Mouse (Mus musculus): ENCODE results near the gene Lck.
A peak's percentile ranks its signal among the peaks of the same experiment; 100 is the strongest.

The Lck gene

DNA sequence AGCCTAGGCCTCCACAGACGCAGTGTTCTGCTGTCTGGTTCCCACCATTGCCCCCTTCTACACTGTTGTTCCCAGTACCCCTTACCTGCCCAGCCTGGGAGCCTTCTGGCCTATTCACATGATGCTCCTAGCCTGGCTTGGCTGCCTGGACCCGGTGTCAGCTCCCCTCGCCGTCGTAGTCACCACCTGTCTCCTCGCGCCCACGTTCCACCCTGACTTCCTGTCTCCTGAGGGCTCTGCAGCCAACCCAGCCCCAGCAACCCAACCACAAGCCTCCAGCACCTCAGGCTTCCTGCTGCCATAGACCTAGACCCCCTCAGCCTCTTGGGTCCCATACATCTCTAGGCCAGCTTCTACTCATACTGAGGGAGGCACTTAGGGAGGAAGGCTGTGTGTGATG is at the start of gene Lck:
Lck (minus strand) TSS at position 212 of the 400 bp plus-strand sequence.
- DNase-seq, result peak; percentile 92

DNA sequence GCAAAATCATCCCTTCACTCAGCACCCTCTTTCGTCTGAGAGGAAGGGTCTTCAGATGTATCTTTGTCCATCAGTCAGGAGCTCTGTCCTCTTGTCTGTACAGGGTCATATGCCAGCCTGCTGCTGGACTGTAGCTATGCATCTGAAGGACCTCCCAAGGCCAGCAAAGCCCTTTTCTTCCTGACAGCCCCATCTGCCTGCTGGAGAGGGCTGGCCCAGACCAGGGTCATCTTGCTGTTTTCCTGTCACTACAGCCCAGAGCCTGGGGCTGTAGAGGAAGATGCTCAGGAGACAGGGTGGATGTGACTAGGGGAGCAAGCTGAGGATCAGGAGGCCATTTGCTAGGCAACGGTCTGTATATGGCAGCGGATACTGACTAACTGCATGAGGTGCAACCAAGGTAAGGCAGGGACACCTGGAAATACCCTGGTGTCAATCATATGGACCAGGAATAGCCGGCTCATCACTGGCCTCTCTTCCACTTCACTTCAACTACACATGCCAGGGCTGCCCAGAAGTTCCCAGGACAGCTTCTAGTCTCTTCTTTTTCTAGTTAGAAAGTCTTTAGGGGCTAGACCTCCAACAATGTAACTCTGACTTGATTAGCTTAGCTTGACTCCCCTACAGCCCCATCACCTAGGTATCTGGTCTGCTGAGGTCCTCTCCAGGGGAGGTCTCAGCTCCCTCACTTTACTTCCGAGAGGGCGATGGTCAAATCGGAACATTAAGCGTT is 49.5 kb upstream of the Lck start:
- DNase-seq, result peak; percentile 92

DNA sequence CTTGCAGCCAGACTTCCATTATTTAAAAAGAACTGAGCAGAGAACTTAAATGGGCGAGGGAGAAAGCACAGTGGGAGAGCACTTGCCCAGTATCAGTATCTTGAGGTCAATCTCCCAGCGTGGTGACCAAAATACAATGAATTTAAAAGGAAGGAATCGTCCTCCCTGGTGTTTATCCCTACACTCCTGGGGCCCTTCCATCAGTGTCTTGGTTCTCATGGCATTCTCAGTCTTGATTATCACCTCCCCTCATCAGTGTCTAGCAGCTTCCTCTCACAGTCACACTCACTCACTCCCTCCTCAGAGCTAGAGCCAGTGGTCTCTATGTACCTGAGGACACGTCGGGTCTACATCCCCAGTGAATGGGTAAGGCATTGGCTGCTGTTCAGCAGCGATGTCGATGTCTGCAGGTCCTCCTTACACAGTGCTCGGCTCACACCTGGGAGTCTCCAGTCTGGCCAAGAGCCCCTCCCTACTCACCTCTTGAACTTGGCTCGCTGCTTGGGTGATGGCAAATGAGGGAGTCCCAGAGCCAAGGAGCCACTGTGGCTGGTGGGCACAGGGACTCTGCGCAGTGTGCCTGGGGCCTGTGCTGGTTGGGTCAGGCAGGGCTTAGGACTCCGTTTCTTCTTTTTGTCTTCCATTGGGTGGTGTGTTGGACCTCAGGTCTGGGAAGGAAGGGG is 48.8 kb upstream of the Lck start:
- DNase-seq, result peak; percentile 92

DNA sequence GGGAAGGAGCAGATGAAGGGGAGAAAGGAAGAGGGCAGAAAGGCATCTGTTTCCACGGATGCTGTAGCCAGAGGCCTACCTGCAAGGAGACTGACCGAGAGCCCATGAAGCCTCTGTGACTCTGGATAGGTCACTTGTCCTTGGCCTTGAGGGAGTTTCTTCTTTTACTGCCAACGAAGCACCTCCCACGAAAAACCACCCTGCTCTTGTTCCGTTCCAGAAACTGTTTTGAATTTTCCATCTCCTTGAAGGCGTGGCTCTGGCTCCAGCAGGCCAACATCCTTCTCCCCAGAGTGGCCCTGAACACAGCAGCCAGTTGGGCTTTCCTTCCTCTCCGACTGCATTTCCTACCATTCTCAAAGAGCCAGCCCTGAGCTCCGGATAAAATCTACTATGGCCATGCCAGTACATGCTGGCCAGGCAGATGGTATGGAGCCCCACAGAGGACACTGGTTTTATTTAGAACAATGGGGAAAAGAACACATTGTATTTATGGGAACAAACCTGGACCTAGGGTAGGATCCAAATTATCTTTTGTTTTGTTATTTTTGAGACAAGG is 47.9 kb upstream of the Lck start:
- DNase-seq, result peak; percentile 99

DNA sequence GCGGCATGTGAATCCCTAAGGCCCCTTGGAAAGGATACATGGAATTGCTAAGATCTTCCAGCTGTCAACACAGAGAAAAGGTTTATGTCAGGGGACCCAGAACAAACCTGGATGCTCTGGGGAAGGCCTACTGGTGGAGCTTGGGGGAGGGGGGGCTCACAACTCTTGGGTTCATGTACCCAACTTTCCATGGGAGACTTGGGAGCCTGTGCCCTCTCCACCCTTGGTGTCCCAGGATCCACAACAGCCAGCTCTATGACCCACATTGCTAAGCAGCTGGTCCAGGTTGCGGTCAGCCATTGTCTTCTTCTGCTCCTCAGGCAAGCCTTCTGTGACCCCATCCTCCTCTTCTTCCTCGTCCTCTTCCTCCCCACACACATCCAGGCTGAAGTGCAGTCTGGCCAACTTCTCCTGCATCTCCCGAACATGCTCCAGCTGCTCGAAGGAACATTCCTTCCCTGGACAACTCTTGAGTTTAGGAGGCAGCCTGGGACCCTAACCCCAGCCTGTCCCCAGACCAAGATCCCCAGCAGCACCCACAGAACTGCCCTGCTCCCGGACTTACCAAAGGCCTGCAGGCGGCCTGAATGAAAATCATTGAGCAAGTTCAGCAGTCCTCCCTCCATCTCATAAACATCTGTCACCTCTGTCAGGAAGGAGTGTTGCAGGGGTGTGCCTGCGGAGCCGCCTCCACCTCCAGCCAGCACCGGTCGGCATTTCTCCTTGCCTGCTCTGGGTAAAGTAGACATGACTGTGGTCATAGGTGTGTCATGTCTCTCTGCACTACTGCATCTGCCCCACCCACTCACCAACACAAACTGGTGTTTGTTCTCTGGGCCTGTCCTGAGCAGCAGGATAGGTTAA is 47.2 kb upstream of the Lck start:
- DNase-seq, result no peak

DNA sequence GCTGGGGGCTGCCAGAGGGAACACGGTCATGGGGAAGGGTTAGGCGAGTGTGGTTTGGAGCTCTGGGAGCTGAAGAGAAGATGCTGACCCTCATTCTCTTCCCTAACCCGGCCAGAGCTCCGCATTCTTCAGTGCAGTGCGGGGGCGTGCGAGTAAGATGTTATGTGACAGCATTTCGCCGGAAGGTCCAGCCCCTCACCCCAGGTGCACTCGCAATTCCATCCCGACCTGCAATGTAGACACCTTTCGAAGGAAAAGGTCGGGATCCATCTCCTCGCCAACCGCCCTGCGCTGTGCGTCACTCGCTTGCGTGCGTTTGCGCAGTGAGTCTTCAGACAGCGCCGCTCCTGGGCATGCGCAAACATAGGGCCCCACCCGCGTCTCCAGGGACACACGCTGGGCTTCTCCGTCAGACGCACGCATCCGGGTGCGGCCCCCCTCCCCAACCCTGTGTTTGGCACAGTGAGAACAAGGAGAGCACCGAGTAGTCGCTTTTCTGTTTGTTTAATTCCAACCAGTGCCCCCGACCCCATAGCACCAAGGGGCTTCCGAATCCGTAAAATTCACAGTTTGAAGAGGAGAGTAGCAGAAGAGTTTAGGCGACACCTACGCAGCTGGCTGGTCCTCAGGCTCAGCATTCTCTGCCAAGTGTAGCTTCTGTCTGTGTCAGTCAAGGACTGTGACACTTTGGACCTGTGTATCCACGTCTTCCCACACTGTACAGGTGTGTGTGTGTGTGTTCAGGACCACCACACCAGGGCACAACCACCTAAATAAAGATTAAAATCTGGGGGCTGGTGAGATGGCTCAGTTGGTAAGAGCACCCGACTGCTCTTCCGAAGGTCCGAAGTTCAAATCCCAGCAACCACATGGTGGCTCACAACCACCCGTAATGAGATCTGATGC is 45.6 kb upstream of the Lck start, which contains the start of gene Iqcc:
Iqcc (minus strand) TSS at position 314 of the 906 bp plus-strand sequence.
- DNase-seq, result peak; percentile 100

DNA sequence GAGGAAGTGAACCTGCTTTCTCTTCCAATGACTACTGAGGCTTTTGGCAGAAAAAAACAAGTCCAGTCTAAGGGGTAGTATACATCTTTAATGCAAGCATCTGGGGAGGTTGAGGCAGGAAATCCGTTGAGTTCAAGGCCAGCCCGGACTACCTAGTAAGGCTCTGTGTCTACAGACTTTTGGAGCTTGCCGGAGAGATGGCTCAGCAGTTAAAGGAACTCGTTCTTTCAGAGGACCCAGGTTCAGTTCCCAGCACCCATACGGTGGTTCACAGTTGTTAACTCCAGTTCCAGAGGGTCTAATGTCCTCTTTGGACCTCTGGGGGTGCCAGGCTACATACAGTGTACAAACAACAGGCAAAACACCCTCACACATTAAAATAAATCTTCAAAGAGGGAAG is 44.6 kb upstream of the Lck start:
- DNase-seq, result peak; percentile 93

DNA sequence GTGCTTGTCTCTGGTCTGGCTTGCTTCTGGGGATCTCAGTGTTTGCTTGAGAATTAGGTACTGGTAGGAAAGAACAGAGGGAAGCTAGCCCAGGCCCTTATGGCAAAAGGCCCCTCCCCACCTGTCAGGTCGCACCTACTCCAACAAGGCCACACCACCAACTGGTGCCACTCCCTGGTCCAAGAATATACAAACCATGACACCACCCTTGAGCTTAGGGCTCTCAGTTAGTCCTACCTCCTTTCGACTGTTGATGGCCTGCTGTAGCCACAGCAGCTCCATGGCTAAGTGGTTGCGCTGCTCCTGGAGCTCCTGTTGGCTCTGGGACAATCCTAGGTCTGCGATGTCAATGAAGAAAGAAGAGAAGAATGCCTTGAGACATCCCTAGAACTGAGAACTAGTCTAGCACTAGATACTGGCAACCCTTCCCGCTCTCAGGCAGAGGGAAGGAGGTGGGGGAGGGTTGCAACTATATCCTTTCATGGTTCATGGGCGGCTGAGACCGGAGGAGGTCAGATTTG is 43.7 kb upstream of the Lck start:
- peak; percentile 92 for DNase-seq

DNA sequence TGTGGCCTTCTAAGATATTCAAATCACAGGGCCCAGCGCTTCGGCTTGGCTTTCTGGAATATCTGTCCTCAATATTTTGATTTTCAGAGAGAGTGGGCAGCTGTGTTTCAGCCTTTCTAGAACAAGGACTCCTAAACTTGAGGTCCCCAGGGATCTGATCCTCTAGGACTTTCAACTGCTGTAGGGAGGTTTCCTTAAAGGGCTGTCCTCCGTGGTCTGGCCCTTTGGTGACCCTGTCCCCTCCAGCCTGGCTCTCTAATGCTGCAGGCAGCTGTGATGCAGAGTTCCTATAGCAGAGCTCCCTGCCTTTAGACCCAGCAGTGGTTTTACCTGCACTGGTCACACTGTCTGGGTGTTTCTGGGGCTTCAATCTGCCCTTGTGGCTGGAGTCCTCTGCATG is 43.2 kb upstream of the Lck start:
- DNase-seq, result peak; percentile 91

DNA sequence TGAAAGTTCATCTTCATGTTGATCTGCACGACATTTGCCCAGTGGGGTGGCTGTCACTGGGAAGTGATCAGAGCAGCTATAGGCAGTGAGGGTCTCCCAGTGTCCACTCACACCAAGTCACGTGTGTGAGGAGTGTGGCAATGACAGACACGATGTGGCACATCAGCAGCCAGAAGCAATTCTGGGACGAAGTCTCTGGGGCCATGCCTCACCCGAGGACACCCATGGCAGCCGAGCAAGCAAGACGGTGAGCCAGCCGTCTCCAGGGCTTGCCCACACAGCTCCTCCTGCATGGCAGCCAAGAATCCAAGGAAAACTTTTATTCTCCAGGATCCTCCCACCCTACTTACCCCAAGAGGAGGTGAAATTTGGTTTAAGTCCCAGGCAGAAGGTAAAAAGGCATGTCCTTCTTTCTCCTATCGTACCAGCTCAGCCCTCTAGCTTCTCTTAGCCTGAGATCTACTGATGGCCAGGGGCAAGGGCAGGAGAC is 42.4 kb upstream of the Lck start:
- peak; percentile 91 for DNase-seq

DNA sequence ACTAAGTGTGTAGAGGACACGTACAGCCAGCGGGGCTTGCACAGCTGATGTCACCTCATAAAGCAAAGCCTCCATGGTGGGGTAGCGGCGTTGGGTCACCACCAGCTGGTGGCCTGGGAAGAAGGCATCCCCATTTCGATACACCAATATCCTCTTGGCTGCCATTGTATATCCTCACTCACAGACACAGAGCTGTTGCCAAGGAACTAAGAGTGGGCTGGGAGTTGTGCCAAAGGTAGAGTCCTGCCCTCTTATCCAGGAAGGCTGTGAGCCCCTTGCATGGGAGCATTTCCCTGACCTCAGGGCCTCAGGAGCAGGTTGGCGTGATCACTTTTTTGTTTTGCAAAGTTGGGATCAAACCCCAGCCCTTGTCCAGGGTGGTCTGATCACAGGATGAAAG is 40.7 kb upstream of the Lck start, which contains the start of gene Dcdc2b:
Dcdc2b (minus strand) TSS at position 165 of the 400 bp plus-strand sequence.
- peak; percentile 94 for DNase-seq

DNA sequence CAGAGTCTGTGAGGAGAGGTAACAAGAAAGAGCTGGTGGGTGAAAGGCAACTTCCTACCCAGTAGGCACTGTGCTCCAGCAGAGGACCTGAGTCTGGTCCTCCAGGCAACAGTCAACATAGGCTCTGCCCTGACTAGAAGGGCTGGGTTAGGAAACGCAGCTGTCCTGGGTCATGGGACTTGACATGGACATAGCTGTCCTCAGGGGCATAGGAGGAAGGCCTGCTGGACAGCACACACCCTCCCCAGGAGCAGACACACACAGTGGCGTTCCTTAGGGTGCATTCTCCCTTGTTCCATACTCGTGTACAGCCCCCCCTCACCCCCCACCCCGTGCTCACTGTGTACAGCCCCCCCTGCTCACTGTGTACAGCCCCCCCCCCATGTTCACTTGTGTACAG is 37.0 kb upstream of the Lck start:
- no peak for DNase-seq

DNA sequence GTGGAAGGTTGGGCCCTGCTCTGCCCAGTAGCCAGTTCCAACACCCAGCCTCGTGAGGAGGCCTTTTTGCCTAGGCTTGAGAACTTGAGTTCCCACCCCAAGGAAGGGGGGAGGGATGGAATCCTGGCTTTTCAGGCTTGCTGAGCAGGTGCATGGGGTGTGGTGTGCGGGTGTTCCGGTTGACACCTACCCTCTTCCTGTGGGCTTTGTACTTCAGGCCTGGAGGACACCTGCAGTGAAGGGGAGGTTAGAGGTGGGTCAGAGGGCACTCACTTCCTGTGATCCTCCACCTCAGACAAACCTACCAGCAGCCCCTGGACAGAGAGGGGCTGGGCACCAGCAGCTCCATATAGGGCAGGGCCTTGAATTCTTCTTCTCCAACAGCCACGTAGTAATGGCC is 36.6 kb upstream of the Lck start:
- peak; percentile 91 for DNase-seq

DNA sequence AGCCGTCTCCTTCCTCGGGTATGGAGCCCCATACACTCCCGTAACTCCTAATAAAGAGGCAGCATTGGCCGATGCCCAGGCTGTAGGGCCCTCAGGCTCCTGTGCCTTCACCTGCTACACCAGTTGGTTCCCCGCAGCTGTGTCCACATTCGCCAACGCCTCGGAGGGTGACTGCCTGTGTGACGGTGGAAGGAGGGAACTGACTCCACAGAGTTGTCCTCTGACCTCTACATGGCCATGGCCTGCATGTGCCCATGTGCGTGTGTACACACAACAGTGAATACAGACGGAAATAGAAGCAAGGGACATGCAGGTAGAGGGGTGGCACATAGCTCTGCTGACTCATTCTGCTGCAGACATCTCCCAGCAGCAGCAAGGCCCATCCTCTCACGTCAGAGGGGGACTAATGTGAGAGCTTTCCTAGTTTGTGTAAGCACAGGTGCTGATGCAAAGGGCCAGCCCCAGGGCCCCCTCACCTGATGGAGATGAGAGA is 35.7 kb upstream of the Lck start:
- peak; percentile 93 for DNase-seq

DNA sequence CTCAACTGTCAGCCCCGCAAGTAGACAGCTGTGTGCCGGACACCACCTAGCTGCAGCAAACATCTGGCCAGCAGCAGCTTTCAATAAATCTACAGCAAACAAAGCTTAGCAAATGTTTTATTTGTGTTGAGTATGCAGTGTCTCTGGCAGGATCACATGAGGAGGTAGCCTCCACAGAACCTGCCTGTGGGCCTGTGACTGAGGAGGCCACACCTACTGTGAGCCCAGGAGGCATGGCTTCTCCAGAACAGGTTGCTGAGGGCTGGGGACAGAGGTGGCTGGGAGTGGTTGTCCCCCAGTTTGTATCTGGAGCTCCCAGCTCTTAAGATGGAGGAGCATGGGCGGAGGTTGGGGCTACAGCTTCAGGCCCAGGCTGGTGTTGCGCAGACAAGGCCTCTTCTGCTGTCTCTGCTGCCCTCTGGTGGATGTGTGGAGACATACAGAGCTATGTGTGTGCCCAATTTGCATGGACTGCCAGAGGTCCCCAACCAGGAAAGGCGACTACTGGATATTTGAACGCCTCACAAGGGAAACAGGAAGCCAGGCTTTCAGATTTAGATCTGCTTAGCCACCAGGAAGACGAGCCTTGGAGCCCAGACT is 35.1 kb upstream of the Lck start:
- peak; percentile 97 for DNase-seq

DNA sequence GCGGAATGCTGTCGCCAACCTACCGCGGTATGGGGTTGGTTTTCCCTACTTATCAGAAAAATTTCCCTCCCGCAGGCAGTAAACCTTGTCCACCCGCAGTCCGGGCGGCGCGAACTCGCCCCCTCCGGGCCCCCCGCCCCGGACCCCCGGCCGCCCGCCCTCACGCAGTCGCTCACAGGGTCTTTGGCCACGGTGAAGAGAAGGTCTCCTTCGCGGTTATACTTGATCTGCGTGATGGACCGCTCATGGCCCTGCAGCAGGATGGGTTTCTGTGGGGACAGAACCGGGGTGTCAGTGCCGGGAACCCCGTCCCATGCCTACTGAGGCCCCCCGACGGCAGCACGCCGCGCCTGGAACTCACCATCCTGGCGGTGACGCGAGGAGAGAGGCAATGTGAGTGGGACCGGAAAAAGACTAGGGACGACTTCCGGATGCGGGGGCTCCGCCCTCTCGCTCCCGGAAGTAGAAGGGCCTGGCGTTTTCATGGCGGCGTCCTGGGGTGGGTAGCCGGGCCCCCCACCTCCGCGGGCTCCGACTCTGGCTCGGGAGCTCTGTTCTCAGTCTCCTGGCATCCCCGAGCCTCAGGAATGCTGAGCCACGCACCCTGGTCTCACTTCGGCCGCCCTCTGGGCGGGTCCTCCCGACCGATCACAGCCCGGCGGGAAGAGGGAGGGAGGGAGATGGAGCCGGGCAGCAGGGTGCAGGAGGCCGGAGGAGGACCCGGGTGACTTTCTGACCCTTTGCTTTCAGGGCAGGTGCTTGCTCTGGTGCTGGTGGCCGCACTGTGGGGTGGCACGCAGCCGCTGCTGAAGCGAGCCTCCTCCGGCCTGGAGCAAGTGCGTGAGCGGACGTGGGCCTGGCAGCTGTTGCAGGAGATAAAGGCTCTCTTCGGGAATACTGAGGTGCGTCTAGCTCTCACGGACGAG is 27.1 kb upstream of the Lck start, which contains the start of the genes Eif3i and Tmem234:
Eif3i (minus strand) TSS at position 416 of the 926 bp plus-strand sequence.
Tmem234 (plus strand) TSS at position 436 of the 926 bp plus-strand sequence.
- peak; percentile 99 for DNase-seq

DNA sequence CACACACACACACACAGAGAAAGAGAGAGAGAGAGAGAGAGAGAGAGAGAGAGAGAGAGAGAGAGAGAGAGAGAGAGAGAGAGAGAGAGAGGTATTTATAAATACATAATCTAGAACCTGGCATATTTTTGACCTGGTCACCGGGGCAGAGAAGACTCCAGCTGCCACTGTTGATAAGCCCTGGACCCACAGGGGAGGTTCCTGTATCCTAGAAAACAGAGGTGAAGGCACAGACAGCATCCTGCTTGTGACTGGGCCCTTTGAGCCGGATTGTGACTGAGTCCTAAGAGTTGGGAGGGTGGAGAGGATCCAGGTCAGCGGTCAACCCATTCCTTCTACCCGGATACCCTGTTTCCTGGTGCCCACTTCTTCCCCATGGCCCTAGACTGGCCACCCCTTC is 15.4 kb upstream of the Lck start:
- DNase-seq, result no peak

DNA sequence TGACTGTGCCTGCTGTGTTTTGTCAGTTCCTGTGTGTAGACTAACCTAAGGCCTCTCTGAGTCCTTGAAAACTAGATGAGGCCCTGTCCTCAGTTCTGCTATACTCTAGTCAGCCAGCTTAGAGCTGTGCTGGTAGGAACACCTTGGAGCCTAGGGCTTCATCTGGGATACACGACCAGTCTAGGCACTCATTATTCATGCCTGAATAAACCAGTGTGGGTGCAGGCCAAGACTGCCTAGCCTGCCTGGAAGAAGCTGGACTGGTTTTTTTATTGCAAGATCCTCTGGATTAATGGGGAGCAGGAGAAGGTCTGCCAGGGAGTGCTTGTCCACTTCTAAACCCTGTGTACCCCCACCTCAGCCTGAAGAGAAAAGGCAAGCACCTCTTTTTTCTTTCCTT is 13.5 kb upstream of the Lck start:
- no peak for DNase-seq

DNA sequence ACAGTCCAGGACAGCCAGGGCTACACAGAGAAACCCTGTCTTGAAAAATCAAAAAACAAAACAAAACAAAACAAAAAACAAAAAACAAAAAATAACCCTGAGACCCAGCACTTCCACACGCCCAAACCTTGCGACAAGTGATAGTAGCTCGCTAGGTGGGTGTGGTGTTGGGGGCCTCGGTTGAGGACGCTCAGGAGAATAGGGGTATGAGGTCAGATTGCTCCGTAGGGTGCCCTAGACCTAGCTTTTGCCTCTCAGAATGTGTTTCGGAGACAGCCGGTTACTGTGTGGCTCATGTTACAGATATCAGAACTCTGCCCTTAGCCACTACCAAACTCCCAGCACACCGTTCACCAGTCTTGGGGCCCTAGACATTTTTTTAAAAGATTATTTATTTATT is 12.3 kb upstream of the Lck start:
- DNase-seq, result no peak

All from heart, adult 11 months (tissue).